Mouse (Mus musculus) gastrocnemius, adult 8-10 months (tissue): ENCODE measurements around the gene Crat. TPM values are rescaled to one million over a fixed set of nuclear protein-coding genes. Genes with fewer than 3 reads are reported as not detected.

Experiments used
- DNase-seq, 2 experiments: peaks; one replicate each; pipeline ENCODE4 v3.0.0; 2022; ENCODE audit warnings: low spot score in 2 of 2
- total RNA-seq, 4 experiments: library from RNA; stranded (reverse); gene quantifications; 2 replicates each; pipeline ENCODE4 v1.2.4; 2022

The Crat gene
- total RNA-seq, 4 experiments from 2014 or later: 355 to 420 (median 382) TPM

DNA sequence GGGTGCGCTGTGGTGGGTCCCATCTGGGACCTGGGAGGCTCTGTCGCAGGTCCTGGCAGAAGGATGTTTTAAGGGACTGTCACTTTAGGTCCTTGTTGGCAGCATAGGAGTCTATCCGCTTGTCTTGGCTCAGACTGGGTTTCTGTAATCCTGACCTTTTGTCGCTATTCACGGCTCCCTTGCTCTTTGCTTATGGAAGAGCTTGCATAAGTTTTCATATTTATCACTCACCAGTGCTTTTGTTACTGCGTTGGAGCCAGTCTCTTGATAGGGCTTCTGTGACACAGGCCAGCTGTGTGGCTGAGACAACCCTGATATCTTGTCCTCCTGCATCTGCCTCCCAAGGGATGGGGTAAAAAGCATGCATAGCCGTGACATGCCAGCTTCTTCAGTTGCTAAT is 36.3 kb downstream of the Crat start:
- no peak for DNase-seq

DNA sequence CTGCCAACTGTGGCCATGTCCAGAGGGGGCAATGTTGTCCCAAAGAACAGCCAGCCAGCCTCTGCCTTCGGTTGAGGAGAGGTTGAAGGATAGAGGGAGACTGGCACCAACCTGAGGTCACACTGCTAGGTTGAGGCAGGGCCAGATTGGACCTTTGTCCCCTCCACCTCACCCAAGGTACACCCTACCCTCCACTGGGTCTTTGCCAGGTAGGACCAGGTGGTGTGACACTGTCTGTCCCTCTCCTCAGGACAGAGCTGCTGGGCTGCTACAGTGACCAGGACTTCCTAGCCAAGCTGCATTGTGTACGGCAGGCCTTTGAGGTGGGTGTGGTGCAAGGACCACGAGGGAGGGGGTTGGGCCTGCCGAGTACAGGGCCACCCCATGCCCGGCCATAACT is 37.9 kb downstream of the Crat start:
- DNase-seq: no peak

DNA sequence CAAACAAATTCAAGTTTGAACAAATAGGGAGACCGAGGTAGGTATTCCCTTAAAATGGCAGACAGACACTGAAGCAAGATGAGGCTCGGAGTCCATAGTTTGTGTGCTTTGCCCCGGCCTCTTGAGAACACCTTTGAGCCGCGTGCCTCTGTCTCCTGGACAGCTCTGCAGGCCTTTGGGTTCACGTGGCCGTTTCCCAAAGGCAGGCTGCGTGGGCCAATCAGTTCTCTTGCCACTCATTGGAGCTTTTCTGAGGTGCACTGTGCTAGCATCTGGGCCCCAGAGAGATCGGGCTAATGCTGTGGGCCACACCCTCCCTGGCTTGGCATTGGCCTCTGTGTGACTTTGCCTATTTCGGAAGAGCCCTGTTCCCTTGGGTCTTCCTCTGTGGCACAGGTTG is 39.7 kb downstream of the Crat start:
- DNase-seq: no peak

DNA sequence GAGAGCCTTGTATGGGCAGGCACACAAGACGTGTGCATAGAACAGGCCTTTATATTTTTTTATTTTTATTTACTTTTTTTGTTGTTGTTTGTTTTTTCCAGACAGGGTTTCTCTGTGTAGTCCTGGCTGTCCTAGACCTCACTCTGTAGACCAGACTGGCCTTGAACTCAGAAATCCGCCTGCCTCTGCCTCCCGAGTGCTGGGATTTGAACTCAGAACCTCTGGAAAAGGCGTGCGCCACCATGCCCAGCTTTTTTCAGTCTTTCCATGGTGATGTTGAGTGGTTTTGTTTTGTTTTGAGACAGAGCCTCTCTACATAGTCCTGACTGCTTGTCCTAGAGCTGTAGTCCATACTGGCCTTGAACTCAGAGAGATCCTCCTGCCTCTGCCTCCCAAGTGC is 42.9 kb downstream of the Crat start:
- DNase-seq: no peak

DNA sequence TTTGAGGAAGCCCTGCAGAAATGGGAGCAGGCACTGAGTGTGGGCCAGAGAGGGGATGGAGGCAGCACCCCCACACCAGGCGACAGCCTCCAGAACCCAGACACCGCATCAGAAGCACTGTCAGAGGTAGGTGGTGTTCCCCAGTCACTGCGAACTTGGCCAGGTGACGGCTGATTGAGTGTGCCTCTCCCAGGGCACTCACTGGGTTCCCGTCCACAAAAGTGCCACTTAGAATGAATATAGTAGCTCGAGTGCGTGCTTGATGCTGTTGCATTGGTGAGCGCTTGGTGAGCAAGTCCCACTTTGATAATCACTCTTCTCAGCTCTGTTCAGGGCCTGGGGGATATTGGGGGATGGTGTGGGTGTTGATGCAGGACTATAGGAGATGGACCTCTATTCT is 44.1 kb downstream of the Crat start:
- DNase-seq: no peak

DNA sequence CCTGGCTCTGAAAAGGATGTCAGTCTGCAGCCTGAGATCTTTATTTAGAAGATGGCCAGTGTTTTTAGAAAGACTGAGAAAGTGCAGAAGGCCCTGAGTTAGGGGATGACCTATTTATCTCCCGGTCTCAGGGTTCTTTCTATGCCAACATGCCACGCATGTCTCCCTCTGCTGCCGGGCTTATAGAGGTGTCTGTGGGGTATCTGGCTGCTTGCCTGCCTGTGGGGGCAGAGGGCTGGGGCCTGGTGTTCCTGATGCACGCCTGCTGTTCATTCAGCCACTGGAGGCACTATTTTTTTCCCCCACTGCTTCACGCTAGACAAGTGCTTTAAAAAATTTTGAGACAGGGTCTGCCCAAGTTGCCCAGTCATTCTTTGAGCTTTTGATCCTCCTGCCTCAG is 49.4 kb downstream of the Crat start:
- DNase-seq: no peak

DNA sequence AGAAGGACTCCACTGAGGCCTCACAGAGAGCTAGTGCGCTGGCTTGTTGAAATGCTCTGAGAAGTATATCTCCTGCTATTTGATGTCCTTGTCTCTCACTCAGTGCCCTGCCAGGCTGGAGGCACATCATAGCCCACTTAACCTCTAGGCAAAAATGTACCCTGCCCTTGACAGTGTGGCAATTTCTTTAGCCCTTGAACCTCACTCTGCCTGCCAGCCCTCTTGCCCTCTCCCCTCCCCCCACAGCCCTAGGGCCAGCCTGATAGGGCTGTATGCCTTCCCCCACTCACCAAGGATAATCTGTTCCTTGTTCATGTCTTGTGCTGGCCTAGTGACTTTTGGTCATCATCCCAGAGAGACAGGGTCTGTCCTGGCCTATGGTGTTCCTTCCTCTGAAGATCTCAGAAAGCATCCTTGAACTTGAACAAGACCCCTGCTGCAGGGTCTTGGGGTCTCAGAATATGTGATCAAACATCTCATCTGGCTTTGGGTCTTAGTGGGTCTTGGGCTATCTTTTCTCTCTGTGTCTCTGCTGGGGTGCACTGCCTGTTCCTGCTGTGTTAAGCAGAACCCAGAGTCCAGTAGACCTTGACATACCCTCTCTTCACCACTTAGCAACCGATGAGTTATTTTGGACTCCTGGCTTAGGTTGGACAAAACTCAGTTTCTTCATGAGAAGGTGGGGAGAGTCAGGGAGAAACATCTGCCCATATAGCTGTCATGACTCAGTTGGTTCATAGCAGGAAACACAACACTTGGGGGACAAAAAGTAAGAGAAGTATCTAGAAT is 50.1 kb downstream of the Crat start:
- no peak for DNase-seq

DNA sequence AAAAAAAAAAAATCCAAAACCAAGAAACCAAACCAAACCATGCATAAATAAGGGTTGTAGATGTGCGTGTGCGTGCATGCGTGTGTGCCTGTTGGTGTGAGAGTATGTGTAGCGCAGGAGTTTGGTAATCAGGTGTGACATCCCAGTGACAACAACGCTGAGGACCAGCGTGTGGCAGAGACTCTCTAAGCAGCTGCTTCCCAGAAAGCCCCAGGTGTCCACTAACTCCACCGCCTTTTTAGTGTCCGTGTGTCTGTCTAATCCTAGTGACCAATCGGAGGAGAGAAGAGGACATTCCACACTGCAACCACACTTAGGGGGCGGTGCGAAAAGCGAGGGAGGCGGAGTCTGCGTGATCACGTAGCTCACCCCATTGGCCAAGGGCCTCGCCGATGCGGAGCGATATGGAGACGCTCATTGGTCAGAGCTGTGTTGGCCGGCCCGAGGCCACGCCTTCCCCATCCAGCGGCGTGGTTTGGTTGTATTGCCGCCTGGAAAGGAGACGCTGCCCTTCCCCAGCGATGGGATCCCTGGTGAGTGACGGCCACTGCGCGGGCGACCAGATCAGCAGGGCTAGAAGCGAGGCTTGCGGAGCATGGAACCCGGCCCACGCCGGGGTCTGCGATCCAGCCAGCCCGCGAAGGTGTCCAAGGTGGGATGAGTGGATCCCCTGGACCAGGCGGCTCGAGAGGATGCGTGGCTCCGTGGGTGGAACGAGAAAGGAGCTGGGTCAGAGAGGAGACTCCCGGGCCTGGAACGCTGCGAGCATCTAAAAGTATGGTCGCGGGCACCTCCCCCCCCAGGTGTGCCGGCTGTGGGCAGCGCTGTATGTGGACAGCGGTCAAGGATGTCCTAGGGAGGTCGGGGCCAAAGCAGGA is 51.6 kb downstream of the Crat start, which contains the start of gene Miga2:
TSS of gene Miga2 (plus strand) at position 461 of the 878 bp plus-strand sequence.
- DNase-seq: peak; percentile 98 to 99

DNA sequence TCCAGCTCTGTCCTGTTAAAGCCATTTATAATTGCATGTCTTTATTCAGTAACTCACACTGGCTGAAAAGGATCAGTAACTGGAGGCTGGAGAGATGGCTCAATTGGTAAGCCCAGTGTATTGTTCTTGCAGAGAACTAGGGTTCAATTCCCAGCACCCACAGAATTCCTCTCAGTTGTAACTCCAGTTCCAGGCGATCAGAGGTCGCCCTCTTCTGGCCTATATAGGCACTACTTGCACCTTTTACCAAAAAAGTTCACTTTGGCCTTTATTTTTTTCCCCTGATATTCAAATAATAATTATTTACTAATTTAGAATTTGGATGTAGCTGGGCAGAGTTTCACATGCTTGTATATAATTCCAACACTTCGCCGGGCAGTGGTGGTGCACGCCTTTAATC is 52.7 kb downstream of the Crat start:
- no peak for DNase-seq

DNA sequence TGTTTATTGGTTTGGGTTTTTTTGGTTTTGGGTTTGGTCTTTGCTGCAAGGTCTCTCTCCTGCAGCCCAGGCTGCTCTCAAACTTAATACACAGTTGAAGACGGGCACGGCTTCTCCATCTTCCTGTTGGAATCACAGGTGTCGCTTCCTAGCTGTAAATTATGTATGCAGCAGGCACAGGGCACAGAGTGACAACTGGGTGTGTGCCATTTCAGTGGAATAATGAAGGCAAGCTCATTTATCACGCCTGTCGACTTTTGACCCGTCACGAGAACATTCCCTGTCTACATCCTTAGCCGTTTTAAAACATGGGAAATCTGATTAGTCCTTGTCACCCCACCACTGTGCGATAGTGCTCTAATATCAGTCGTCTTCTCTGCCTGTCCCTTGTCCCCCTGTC is 55.0 kb downstream of the Crat start:
- DNase-seq: no peak

DNA sequence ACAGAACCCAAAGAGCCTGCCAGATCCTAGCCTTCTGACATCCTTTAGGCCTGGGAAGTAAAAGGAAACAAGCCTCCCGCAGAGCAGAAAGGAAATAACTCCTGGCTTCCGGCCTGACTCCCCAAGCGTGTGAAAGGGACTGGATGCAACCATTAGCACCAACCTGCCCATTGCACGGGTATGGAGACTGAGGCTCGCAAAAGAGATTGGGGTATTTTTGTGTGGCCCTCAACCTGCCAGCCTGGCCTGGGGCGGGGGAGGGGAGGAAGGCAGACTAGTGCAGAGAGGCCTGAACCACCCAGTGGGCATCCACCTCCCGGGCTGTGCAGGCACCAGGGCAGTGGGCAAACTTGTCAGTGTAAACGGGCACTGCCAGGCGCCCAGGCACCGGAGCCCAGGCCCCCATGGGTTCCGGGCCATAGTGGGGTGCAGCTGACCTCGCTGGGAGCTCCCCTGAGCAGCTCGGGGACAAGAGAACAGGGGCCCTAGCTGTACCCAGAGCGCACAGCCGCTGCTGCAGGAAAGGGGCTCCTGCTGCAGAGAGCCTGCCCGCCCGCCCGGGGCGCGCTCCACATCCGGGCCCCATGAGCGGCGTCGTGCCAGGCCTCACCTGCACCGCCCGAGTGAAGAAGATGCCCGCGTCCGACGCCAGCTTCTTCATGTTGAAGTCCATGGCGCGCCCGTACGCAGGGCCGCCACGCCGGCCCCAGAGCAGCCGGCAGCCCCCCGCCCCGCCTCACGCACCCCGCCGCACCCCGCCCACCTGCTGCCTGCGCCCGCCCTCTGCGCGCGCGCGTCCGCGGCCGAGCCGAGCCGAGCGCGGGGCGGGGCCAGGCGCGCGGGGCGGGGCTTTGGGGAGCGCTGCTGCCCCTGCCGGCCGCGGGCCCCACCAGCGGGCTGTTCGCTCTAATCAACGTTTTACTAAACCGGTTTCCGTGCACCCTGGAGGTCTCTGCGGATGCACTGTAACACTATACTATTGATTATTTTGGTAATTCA is 56.8 kb downstream of the Crat start, which contains the start of gene Sh3glb2:
TSS of gene Sh3glb2 (minus strand) at position 805 of the 999 bp plus-strand sequence.
- peak; percentile 65 to 78 for DNase-seq

DNA sequence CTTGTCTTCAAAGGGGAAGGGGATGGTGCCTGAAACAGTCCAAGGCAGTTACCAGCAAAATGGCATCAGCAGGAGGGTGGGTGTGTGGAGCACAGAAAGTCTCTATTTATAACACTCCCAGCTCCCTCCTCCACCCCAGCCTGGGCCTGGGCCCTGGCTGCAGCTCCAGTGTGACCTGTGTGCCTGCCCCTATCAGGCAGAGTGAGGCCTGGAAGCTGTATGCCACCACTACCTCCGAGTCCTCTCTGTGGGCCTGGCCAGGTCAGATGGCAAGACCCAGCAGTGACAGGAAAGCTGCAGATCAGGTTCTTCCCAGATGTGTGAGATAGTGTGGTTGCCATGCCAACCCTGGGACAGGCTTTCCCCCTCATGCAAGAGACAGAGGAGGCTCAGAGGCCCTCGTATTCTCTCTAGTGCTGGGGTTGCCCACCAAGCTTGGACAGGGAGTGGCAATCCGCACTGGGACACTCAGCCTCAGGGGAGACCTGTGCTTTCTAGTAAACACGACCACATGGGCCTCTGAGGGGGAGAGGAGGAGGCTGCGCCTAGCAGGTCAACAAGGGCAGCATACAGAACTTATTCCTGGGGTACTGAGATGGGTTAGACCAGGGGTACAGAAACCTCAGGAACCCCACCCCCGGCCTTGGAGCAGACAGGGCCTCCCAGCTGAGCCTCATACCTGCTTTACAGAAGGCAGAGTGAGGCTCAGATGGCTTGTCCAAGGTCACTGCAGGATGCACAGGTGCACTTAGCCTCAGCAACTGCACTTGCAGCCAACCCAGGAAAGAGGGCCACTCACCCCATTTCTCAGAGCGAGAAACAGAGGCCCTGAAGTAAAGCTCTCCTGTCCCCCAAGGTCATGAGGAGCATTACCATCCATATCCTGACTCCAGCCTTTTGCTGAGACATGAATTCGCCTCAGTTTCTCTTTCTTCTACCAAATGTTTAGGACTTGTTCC is 57.8 kb downstream of the Crat start:
- DNase-seq: no peak

DNA sequence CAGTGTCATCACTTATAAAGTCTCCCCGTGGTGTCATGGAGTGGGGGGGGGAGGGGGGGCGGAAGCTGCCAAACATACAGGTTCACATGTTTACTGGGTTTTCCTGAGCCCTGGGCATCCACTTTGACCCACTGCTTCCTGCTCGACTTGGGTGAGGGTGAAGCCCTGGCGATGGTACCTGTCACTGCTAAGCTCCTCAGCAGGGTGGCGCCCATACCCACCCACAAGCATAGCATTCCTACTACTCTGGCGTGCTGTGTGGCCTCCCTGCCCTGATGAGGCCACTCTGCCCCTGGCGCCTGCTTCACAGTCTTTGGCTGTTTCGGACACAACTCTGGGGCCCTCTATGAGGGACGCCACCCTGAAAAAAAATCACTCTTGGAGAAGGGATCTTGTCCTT is 58.7 kb downstream of the Crat start:
- DNase-seq: no peak

DNA sequence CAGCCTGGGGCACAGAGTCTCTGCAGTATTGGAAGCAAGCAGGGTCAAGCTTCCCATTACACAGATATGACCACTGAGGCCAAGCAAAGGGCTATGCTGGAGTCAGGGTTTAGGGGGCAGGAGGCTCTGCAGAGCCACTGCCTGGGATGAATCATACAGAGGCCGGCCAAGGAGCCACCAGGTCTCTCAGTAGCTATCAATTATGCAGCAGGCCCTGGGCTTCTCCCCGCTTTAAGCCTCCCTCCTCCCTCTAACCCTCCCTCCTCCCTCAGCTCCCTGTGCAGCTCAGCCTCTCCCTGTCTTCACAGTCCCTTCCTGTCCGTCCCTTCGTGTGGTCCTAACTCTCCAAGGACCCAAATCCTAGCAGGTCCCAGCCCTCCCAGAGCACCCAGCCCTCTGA is 59.3 kb downstream of the Crat start:
- no peak for DNase-seq

DNA sequence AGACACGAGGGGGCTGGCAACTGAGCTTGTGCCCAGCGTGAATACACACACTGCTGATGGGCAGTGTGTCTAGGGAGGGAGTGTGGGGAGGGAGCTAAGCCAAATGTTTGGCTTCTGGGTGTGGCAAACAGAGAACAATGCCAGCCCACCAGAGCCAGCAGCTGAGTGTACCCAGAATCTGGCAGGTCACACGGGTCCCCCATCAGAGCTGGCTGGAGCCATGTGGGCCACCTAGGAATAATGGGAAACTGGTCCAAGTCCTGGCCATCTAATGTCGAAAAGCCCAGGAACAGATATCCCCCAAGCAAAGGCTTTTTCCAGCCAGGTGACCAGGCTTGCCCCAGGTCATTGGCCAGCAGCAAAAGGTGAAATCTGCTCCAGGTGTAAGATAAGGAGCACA is 59.8 kb downstream of the Crat start:
- DNase-seq: no peak

DNA sequence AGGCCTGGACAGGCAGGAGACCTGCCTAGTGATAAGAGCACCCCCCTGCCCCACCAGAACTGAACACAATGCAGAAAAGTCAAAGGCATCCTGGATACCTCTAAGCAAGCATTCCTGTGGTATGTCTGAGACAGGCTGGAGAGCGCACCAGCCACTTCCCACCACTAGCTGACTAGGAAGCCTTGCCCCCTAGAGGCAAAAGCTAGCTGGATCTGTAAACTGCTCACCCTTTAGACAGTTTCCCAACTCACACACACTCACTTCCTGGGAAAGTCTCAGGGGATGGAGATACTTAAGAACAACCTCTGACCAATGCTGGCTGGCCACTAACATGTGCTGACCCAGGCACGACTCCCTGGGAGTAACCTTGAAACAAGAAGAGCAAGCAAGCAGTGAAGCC is 64.5 kb downstream of the Crat start:
- DNase-seq: no peak
